Mouse (Mus musculus) mesoderm, embryonic 11.5 days (tissue): Measurements from ENCODE around the gene Cnot6.

Experiments
- DNase-seq: peaks from one replicate; pipeline ENCODE4 v3.0.0-alpha.2; 2012; ENCODE audit warnings: low read depth, low spot score

Gene Cnot6

DNA sequence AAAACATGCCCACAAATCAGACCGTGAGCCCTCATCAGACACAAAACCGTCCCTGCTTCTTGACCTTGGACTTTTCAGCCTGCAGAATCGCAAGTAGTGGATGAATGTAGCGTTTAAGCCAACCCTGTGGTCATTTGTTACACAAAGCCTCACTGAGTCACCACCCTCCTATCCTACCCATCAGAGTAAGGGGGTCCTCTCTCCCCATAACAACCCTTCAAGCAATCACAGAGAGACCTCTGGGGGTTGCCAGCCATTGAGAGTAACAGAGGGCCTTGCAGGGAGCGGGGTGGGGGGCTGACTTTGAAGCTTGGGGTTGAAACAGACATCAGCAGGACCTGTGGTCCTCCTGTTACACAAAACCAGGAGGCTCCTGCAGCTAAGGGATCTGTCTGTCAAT lies 57.9 kb downstream of the Cnot6 start:
- no peak for DNase-seq

DNA sequence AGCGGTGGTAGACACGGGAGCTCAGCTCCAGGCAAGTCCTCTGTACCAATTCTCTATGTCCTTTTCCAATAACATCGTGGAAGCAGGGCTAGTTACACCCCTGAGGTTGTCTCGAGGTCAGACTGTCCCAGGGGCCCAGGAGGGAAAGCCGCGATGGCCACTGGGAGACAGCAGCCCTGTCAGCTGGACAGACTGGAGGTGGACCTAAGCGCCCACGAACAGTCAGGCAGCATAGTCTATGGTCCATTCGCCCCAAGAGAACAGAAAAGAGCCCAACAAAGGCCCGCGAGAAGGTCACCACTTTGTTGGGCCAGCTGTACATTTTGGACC lies 59.5 kb downstream of the Cnot6 start:
- no peak for DNase-seq

DNA sequence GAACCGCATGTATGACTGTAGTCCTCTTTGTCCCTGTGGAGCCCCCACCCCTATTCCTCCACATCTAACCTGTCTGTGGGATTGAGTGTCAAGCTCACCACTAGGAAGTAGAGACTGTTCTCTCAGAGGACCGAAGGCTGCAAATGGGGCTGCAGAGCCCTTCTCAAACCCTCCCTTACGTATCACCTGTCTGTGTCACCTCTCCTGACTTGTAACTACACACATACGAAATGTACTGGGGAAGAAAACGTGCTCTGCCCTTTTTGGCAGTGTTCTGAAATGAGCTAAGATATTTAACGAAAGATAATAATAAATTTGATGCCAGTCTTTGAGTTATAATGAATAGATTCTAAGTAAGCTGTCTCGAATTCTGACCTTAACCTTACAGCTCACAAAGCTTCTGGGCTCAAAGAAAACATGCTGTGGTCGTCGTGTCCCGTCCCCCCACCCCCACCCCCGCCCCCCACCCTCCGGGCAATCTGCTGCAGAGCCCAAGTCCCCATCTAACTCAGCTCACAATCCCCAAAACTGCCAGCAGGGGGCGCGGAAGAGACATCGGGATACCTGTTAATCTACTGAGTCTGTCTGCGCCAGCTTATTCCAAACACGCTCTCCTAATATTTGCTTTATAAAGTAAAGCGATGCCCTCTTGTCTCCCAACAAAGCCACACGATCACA lies 60.0 kb downstream of the Cnot6 start:
- DNase-seq: peak; percentile 84

DNA sequence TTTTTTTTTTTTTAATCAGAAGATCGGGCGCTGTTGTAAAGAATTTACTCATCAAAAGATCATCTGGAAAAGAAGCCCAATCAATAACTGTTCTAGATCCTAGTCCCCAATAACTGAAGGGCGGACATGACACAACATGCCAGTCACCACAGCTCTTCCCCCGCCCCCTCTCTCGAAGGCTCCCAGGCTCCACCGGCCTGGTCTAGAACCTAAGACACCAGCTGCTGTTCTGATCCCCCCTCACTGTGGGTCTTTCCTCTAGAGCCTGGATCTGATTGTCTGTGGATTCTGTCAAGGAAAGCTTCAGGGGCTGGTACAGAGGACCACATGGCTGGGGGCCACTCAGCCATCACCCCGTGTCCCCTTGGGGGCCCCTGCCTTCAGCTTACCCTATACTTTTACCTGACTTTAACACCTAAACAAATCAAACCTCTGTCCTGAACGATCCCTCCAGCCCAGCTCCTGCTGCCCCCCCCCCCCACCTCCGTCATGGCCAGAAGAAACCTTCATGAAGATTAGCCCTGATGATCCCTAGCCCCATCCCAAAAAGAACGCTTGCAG lies 60.7 kb downstream of the Cnot6 start:
- no peak for DNase-seq

DNA sequence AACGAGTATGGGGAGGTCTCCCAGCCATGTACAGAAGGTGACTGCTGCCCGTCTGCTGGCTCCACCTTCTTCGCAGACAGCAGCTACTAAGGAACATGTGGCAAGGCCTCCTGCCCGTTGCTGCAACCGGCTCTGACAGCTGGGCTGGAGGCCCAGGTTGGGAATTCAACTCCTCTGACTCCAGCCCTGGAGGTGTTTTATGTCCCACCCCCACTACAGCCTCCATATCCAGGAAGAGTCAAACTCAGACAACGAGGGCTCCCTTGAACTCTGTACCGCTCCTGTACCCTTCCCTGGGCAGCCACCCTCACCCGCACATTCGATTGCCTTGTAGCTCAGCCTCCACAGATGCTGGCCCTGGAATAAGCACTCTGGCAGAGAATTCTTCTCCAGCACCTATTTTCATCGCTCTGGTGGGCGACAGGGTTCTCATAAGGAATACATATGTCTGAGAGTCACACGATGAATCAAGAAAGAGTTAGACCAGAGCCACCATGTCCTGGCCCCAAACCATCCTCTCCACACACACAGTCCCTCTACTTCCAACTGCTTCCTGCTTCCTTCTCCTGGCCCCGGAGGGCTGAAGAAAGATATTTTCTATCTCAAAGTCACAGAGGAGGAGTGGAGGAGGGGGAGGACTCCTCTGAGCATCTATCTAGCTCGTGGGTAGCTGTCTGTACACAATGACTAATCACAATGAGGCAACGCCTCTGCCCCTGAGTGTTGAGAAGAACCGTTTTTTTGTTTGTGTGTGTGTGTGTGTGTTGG lies 61.3 kb downstream of the Cnot6 start:
- DNase-seq: no peak

DNA sequence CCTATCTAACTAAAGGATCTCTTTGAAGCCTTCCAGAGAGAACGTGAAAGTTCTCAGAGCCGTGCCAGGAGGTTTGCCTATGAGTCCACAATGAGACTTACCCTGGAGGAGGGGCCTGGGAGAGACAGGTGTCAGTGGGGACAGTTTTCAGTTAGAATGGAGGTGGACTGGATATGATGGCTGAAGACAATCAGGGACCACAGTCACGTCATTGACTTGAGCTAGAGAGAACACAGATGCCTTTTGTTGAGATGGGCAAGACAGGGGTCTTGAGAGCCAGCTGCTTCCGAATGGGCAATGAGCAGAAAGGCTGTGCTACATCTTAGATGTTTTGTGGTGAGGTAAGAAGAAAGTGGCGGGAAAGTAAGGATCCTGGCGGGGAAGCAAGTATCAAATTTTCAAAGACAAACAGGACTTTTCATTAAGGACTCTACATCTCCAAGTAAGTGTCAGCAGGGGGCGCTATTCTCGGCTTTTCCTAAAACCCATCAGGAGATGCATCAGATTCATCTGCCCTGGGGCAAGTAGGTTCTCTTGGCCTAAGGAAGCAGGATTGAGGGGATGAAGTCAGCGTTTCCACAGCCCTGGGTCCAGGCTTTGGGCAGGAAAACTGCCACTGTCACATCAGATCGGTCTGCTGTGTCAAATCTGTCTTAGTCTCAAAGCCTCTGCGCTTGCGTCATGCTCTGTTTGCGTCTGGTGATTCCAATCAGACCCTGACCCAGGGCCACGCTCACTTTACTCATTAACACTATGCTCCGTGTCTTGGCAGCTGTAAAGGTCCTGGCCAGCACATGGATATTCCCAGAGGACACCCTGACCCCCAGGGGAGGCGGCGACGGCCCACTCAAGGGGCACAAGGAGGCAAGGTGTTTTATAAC lies 62.2 kb downstream of the Cnot6 start:
- DNase-seq: peak; percentile 67

DNA sequence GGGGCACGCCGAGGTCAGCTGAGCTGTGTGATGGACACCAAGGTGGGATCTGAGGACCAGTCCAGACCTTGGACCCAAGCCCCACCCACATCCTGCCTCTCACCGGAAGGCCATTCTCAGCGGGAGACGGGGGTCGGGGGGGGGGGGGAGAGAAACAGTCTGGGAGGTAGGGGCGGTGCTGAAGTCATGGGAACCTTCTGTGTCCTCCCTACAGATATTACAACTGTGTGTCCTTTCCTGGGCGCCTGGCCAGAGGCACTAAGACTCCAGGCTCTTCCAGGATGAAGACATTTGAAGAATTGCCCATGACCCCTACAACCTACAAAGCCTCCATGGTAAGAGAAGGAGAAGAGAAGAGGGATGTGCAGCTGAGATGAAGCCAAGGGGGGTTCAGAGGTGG lies 66.8 kb downstream of the Cnot6 start:
- DNase-seq: no peak

DNA sequence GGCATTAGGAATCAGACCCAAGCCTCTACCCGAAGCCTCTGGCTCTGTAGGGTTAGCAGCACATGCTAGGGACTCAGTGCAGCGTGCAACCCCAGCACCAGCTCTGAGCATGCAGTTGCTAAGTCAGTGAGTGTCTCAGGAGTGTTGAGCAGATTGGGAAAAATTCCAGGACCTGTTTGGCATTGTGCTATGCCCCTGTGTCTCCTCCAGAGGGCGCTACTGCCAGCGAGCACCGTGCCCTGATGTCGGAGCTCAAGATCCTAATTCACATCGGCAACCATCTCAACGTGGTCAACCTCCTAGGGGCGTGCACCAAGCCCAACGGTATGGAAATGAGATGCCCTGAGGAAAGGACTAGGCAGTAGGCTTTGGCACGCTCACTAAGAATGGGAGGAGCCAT lies 76.1 kb downstream of the Cnot6 start:
- DNase-seq: peak; percentile 31

DNA sequence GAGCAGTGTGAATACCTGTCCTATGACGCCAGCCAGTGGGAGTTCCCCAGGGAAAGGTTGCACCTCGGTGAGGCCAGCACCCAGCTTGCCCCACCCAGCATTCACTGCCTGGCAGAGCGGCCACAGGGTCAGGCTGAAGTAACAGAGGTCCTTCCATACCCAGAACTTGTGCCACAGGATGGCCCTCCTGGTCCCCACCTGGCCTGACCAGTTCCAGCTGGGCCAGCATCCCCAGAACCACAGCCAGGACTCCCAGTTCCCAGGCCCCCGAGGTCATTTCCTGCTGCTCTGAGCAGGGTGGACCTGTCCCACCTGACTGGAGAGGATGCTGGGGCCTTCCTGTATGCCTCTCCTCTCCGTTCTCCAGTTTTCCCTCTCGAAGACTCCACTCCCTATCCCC lies 76.9 kb downstream of the Cnot6 start:
- DNase-seq: no peak

DNA sequence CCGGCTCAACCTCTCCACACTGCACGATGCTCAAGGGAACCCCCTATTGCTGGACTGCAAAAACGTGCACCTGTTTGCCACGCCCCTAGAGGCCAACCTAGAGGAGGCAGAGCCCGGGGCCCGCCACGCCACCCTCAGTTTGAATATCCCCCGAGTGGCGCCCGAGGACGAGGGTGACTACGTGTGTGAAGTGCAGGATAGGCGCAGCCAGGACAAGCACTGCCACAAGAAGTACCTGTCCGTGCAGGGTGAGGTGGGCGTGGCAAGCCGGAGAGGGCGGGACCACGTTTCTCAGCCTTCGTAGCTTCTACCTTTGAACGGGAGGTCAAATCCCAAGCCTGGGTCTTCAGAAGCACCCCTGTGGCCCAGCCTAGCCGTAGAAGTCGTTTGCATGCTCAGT lies 78.4 kb downstream of the Cnot6 start:
- DNase-seq: no peak

DNA sequence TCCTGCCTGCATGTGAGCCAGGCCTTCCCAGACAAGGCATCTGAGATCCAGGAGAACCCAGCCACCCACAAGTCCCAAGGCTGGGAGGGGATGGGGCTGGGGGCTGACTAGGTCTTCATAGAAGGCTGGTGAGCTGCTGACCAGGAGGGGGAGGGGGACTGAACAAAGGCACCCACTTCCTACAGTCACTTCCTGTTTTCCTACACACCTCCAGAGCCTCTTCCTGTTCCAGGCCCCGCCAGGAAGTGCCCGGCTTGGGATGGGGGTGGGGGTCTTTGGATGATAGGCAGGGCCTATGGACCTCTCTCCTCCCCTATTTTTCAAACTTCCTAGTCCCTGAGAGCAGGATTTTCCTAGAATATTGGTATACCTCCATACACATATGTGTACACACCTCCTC lies 80.3 kb downstream of the Cnot6 start:
- no peak for DNase-seq

DNA sequence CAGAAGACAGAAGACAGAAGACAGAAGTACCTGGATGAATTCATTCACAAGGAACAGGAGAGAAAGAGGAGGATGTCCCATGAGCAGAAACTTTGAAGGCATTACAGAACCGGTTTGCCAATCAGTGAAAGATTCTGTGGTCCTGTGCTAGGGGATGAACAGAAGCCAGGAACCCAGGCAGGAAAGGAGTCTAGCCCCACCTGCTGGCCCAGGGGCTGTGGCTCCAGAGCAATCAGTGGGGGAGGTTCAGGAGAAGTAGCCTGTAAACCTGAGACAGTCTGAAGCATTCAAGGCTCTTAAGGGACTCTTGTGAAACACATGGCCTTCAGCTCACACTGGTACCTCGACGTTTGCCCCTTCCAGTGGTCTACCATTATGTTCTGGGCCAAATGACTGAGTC lies 81.4 kb downstream of the Cnot6 start:
- no peak for DNase-seq

DNA sequence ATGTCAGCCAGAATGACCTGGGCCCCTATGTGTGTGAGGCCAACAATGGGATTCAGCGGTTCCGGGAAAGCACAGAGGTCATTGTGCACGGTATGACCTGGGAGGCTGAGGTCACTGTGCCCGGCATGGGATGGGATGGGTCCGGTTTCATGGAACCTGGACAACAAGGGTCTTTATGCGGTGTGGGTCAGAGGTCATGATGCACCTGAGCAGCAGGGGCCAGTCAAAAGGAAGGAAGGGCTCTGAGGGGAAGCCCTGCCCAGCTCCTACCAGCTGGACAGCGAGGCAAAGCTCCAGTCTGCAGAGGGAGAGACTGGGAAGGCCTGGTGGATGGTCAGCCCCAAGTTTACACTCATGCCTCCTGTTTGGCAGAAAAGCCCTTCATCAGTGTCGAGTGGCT lies 85.8 kb downstream of the Cnot6 start:
- DNase-seq: no peak

DNA sequence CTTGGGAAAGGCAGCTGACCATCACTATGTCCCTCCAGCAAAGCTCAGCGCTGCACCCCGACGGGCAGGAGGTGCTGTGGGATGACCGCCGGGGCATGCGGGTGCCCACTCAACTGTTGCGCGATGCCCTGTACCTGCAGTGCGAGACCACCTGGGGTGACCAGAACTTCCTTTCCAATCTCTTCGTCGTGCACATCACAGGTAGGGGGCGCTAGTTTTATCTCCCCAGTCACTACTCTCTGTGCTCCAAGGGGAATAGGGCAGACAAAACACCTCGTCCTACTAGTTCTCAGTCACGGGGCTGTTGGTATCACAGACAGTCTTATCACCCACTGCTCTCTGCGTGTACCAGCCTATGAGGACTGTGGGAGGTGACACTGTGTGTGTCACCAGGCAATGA lies 86.7 kb downstream of the Cnot6 start:
- no peak for DNase-seq

DNA sequence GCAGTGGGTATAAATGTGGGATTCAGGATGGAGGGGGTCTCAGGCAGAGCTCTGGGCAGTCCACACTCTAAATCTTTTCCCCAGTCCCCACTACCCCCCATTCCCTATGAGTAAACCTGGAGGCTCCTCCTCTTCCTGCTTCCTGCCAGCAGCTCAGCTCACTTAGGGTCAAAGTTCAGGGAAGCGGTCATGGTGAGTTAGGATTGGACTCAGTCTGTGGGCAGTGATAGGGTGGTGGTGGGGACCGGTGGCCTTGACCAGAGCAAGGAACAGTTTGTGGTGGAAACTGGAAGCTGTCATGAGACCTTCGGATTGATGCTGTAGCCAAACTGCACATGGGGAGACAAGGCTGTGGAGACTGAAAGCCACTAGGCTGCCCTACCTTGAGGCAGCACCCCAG lies 88.4 kb downstream of the Cnot6 start:
- no peak for DNase-seq

DNA sequence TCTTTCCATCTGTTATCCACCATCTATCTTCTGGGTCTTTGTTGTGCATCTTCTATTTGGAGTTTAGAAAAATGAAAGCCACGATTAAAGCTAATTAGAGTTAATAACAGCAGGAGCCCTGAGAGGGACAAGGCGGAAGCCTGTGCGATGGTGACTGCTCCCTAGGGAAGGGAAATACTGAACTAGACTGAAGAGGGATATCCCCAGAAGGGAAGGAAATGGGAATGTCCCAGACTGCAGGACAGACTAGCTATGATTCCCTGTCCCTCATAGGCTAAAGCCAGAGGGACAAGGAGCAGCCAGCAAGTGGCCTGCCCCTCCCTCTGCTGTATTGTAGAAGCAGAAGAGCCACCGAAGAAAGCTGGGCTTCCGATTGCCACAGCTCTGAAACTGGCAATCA lies 90.6 kb downstream of the Cnot6 start:
- DNase-seq: no peak
